Mouse (Mus musculus) spleen, adult 2 months (tissue): Measurements from ENCODE around the gene Arhgef9. TPM values are rescaled to one million over a fixed set of nuclear protein-coding genes. Genes with fewer than 3 reads are reported as not detected.

Experiments
- DNase-seq, 2 experiments: peaks; one replicate each; pipeline versions ENCODE4 v3.0.0 to v3.0.0-alpha.2; 2012 to 2021; ENCODE audit warnings: low spot score in 2 of 2, low read depth in 1 of 2
- H3K27ac ChIP-seq: fragments of 200-500 bp; 2 replicates; pipeline ENCODE4 v1.5.1; 2012; ENCODE audit warnings: low read length, inconsistent platforms; ENCODE audit not compliant: insufficient read depth
- H3K27me3 ChIP-seq: fragments of 200-500 bp; 2 replicates; pipeline ENCODE4 v1.6.1; 2012; ENCODE audit warnings: mild to moderate bottlenecking, moderate library complexity, low read length, inconsistent platforms; ENCODE audit not compliant: control insufficient read depth, insufficient read depth
- H3K36me3 ChIP-seq: fragments of 200-500 bp; 2 replicates; pipeline ENCODE4 v1.6.1; 2012; ENCODE audit warnings: mild to moderate bottlenecking, low read length, inconsistent platforms; ENCODE audit not compliant: control insufficient read depth, insufficient read depth
- H3K4me1 ChIP-seq: fragments of 200-500 bp; 2 replicates; pipeline ENCODE4 v1.6.1; 2011; ENCODE audit warnings: inconsistent platforms; ENCODE audit not compliant: control insufficient read depth, insufficient read depth, insufficient read length
- H3K4me3 ChIP-seq: fragments of 200-500 bp; 2 replicates; pipeline ENCODE4 v1.5.1; 2011; ENCODE audit warnings: mild to moderate bottlenecking, inconsistent platforms; ENCODE audit not compliant: insufficient read depth, insufficient read length; ENCODE audit errors: extremely low read depth
- CTCF ChIP-seq: fragments of 200-500 bp; IDR thresholded peaks from 2 replicates; pipeline ENCODE4 v1.5.1; 2011; ENCODE audit warnings: mild to moderate bottlenecking, inconsistent platforms; ENCODE audit not compliant: insufficient read depth, insufficient read length, insufficient replicate concordance; ENCODE audit errors: extremely low read depth
- POLR2A ChIP-seq: fragments of 200-500 bp; IDR thresholded peaks from 2 replicates; pipeline ENCODE4 v1.6.1; 2011; ENCODE audit warnings: low read depth, low read length, inconsistent platforms
- WGBS: fragments of 180-500 bp; shearing (Covaris S2); methylation state at CpG from one replicate; pipeline ENCODE4 v1.1.7; 2018; 5-methylcytosine and 5-hydroxymethylcytosine counted together
- polyA plus RNA-seq: library from polyadenylated mRNA; depleted of rRNA; stranded (reverse); fragments of >200 nt; gene quantifications from 2 replicates; pipeline ENCODE4 v1.2.3, GENCODE M21; 2012

Gene Arhgef9
- polyA plus RNA-seq, 1 experiment, result 0.65 TPM

GRCm38 (mm10) chrX:95123462-95123861 is 73.2 kb downstream of the Arhgef9 start:
- DNase-seq, result no peak

GRCm38 (mm10) chrX:95104361-95104760 is 92.3 kb downstream of the Arhgef9 start:
- no peak overlapping the region for H3K27ac ChIP-seq
- H3K4me3 ChIP-seq, result no peak overlapping the region
- 74% methylated on average over 3 of the region's 3 CpGs for WGBS

More at GRCm38 (mm10) chrX:95123462-95123861, 73.2 kb downstream of the Arhgef9 start:
- no peak for TF ChIP-seq CTCF
- TF ChIP-seq POLR2A, result no peak
- WGBS, result 83% methylated on average over 6 of the region's 6 CpGs
- Histone ChIP-seq H3K4me1 (no peaks in the 10 kb centered on the region), H3K36me3 (no peaks in the 10 kb centered on the region), H3K4me3 (no peak overlapping the region), H3K27ac (no peak overlapping the region), H3K27me3 (no peaks in the 10 kb centered on the region; the same call in 1 of the 2 replicates)

DNA sequence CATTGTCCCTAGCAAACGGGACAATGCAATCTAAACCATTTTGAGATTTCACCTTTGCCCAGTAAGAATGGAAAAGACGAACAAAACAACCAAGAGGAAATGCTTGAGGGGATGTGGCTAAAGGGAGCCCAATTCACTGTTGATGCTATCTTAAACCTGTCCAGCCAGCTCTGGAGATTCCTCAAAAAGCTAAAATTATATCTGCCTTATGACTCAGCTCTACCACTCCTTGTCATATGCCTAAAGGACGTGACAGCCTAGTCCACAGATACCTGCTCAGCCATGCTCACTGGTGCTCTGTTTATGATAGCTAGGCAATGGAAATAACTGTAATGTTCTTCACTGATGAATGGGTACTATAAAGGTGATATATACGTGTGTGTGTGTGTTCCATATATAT is 109.0 kb downstream of the Arhgef9 start:
- H3K27me3 ChIP-seq, result no peaks in the 10 kb centered on the region
- DNase-seq, result no peak
- no peaks in the 10 kb centered on the region for H3K36me3 ChIP-seq
- no peak overlapping the region for H3K4me3 ChIP-seq
- TF ChIP-seq POLR2A (no peak), CTCF (no peak)
- 55% methylated on average over 4 of the region's 4 CpGs for WGBS
- H3K4me1 ChIP-seq, result no peaks in the 10 kb centered on the region
- no peak overlapping the region for H3K27ac ChIP-seq

More at GRCm38 (mm10) chrX:95104361-95104760, 92.3 kb downstream of the Arhgef9 start:
- DNase-seq, result no peak
- no peak for TF ChIP-seq POLR2A
- TF ChIP-seq CTCF, result no peak
- H3K27me3 ChIP-seq, result no peaks in the 10 kb centered on the region
- no peaks in the 10 kb centered on the region for H3K36me3 ChIP-seq
- H3K4me1 ChIP-seq, result no peaks in the 10 kb centered on the region

- Histone ChIP-seq H3K27ac (no peak overlapping the region), H3K27me3 (no peaks in the 10 kb centered on the region), H3K36me3 (no peaks in the 10 kb centered on the region), H3K4me3 (no peak overlapping the region), H3K4me1 (no peaks in the 10 kb centered on the region)
- DNase-seq, result no peak
- TF ChIP-seq CTCF, result no peak
- TF ChIP-seq POLR2A, result no peak
- WGBS, result 73% methylated on average over 9 of the region's 9 CpGs
Observed at GRCm38 (mm10) chrX:95077013-95077699, 119.5 kb downstream of the Arhgef9 start.

DNA sequence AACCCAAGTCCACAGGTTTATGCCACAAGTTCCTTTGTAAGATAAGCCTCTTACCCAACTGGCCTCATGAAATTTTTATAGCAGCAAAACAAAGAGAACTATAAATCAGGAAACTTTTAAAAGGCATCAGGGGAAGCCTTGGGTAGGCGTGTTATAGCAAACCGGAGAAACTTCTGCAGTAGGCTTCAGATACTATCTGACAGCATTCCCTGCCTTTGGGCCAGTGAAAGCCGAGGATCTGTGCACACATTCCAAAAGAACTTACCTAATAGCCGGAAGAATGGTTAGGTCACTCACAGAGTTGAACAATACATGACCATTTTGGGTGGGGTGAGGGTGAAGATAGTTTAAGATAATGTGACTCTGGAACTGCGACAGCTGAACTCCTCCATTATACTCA is 168.7 kb downstream of the Arhgef9 start:
- H3K4me3 ChIP-seq, result no peak overlapping the region
- no peak overlapping the region for H3K27ac ChIP-seq
- no peaks in the 10 kb centered on the region for H3K4me1 ChIP-seq
- H3K27me3 ChIP-seq, result no peaks in the 10 kb centered on the region
- no peaks in the 10 kb centered on the region for H3K36me3 ChIP-seq
- no peak for DNase-seq
- TF ChIP-seq POLR2A (no peak), CTCF (no peak)
- 79% methylated on average over 5 of the region's 5 CpGs for WGBS

GRCm38 (mm10) chrX:95026361-95026892 is 170.2 kb downstream of the Arhgef9 start, which contains the start of gene Spin4:
Spin4 (minus strand) TSS chrX:95026682.
- H3K27ac ChIP-seq, result peak within 1 kb of the TSS; percentile 65; the same call in 1 of the 2 replicates
- DNase-seq, result no peak

DNA sequence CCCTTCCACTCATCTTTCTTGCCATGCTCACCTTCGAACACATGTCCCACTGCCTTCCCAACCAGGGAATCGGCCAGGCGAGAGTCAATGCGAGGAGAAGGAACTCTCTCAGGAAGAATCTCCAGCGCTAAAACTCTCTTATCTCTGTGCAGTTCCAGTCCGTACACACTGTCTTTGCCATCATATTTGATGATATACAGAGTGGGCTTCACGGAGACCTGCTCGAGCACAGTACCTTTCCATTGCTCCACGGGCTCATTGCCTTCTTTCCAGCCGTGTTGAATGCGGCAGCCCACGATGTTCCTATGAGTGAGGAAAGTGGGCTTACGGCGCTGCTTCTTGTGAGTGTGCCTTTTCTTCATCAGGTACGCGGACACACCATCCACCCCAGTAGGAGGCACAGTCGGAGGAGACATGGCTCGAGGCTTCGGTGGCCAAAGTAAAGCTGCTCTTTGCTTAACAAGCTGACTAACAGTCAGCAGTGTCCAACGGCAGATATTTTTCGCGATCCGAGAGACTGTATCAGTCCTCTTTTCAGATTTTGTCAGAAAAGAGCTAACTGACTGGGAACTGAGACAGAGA is 170.8 kb downstream of the Arhgef9 start:
- Histone ChIP-seq H3K4me3 (peak overlapping the region; percentile 51), H3K36me3 (no peaks in the 10 kb centered on the region), H3K4me1 (no peaks in the 10 kb centered on the region), H3K27me3 (no peaks in the 10 kb centered on the region), H3K27ac (no peak overlapping the region)
- TF ChIP-seq CTCF, result no peak
- TF ChIP-seq POLR2A, result no peak
- no peak for DNase-seq
- WGBS, result 22% methylated on average over 23 of the region's 23 CpGs

More at GRCm38 (mm10) chrX:95026361-95026892, 170.2 kb downstream of the Arhgef9 start, which contains the start of gene Spin4:
- H3K36me3 ChIP-seq, result no peaks in the 10 kb centered on the region
- 19% methylated on average over 29 of the region's 30 CpGs for WGBS
- H3K4me3 ChIP-seq, result peak within 1 kb of the TSS; percentile 51
- no peaks in the 10 kb centered on the region for H3K4me1 ChIP-seq
- no peaks in the 10 kb centered on the region for H3K27me3 ChIP-seq
- TF ChIP-seq POLR2A, result no peak
- no peak for TF ChIP-seq CTCF
